Mouse (Mus musculus) ZHBTc4 (cell line): Measurements from ENCODE around the gene Hbp1.
A peak's percentile ranks its signal among the peaks of the same experiment; 100 is the strongest.

ENCODE experiments used
- DNase-seq: peaks from one replicate; pipeline ENCODE4 v3.0.0-alpha.2; 2011; ENCODE audit warnings: low read depth, low spot score

Gene Hbp1

DNA sequence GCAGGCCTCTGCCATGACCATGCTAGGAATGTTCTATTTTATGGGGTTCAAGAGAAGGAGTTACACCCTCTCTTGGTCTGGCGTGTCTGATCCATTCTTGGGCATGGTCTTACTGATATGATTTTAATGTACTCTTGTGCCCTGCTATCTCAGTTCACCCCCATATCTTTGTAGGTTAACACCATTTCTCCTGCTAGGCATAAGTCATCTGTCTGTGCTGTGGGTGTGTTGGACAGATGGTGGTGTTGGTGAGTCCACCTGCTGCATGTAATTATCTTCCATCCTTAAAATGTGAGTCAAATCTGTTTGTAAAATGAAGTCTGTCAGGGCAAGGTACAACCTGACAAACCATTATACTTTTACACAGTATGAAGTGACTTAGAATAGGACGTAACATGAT is 42.9 kb downstream of the Hbp1 start:
- no peak for DNase-seq

DNA sequence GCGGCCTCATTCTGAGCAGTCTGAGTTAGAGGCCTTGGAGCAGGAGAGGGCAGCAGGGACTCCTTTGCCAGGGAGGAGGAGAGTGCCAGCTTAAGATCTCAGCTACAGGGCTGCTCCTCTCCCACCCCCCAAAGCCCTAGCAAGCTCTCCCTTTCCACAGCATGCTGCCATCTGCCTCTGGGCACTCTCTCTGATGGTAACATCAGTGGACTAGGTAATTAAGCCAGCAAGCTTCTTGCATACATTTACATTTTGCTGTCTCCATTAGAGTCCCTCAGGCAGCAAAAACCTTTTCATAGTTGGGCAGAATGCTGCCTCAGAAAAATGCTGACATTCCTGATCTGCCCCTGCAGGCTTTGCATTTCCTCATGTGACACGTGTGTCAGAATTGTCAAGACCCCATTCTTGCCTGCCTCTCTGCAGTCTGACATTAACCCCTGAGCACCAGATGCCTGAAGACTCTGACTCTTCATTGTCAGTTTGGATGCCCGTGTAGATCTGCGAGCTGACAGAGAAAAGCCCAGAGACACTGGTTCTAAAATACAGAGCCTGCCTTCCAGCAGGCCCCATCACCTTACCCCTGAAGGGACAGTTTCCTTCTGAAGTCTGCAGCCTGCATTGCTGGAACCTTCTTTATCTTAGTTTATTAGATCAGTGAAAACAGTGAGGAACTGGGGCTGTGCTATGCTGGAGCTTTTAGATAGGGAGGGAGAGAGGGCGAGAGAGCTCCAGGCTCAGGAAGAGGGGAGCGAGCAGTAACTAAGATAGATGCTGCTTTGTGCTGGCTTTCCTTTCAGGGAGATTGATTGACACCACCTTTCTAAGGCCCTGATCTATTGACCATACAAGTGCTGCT is 44.4 kb downstream of the Hbp1 start:
- no peak for DNase-seq

DNA sequence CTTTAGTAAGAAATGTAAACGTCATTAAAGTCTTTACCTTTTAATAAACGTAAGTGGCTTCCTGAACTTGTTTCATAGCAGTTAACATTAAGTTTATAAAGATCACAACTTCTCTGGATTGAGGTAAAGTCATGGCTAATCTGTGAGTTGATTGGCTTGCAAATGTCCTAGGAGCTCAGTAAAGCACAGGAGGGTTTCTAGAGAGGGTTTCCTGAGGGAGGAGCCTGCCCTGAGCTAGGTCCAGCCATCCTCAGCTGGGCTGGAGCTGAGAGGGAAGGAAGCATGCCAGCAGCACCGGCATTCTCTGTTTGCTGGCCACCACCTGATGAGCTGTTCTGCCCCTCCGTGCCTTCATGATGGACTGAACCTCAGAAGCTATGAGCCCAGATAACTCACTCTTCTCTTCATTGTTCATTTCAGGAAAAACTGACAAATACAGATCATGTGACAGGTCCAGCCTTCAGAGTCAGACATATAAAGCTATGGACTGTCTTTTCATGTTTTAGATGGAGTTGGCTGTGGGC is 49.9 kb downstream of the Hbp1 start:
- peak; percentile 88 for DNase-seq

- no peak for DNase-seq
Observed at GRCm38 (mm10) chr12:31897456-31897855, 52.9 kb downstream of the Hbp1 start.

DNA sequence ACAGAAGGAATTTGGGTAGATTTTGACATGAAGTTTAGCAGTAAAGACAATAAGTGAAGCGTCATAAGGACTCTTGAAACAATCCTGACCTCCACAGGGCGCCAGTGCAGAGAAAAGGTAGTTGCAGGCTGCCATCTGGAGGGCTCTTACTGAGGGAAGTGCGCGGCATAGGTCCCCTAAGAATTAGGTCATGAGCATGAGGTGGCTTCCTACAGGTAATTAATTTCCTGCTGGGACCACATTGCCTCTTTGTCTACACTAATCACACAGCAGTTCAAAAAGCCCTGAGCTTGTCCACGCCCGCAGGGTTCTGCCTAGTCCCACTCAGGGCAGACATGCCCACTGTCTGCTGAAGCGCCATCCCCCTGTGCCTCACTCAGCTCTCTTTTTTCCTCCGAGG is 53.3 kb downstream of the Hbp1 start:
- peak; percentile 44 for DNase-seq

- DNase-seq: no peak
Observed at GRCm38 (mm10) chr12:31896295-31896694, 54.0 kb downstream of the Hbp1 start.

DNA sequence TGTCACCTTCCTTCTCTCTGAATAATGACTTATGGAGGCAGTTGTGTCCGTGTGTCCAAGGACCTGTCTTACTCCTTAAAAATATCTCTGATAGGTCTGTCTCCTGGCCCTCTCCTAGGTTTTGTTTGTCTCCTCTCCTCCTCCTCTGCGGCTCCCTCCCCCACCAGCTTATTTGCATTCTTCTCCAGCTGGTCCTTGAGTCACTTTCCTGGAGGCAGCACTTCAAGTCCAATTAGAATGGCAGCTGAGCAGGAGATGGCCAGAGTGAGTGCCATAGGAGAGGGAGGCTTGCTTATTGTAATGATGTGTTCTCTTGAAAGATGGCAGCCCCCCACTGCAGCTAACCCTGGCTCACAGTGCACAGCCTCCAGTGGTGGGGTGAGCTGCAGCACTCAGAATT is 54.4 kb downstream of the Hbp1 start:
- DNase-seq: peak; percentile 36

- DNase-seq: no peak
Observed at GRCm38 (mm10) chr12:31895095-31895734, 55.1 kb downstream of the Hbp1 start.

GRCm38 (mm10) chr12:31892771-31893170 is 57.6 kb downstream of the Hbp1 start:
- DNase-seq: no peak

DNA sequence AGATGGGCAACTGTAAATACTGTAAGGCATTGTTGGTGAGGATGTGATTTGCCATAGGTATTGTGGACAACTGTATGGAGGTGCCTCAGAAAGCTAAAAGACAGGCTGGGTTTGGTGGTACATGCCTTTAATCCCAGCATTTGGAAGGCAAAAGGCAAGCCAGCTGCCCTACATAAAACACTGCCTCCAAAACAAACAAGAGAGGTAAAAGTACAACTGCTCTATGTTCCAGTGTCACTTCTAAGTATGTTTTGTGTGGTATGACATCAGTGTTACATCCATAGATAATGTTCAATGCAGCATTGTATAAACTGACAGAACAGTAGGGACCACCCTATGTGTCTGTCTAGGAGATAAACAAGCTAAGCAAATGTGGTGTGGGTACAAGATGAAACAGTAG is 58.3 kb downstream of the Hbp1 start:
- DNase-seq: no peak

DNA sequence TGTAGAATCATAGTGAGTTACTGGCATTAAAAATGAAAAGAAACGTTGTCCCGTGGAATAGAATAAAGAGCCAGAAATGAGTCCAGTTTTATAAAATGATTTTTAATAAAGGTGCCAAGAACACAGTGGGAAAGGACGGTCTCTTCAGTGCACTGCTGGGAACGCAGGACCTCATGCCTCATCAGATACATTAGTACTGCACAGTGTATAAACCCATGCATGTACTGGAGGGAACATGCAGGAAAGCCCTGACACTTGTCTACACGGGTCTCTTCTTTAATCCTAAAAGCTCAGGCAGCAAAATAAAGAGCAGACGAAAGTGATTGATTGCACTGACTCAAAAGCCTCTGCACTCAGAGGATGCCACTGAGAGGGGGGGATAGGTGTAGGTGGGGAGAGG is 59.6 kb downstream of the Hbp1 start:
- DNase-seq: no peak

DNA sequence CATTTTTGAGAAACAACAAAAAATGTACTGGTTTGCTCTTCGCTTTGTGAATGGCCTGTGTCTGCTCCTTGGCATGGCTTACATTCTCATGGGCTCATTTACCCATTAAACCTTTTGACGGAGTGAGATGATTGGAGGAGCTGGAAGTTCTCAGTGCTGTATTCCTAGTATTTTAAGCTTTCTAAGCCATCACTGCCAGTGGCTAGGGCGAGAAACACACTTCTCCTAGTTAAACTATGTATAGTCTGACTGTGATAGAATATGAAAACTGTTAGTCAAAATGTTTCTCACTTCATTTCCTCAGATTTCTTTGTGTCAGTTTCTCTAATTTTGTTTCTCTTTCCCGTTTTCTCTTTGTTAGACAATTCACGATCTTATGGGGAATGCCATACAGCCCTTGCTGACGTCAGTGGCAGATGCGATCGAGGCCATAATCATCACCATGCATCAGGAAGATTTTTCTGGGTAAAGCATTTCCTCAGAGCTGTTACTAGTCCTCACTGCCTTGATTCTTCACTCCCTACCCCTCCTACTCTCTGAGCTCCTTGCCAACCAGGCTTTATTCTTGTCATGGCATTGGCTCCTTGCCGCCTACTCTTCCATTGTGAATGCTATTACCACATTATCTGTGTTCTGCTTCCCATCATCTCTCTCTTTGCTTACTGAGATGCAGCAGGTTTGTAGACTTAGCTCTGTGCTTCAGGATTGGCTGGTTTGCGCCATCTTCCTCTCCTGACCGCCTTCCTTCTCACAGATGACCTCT is 64.3 kb downstream of the Hbp1 start:
- no peak for DNase-seq

DNA sequence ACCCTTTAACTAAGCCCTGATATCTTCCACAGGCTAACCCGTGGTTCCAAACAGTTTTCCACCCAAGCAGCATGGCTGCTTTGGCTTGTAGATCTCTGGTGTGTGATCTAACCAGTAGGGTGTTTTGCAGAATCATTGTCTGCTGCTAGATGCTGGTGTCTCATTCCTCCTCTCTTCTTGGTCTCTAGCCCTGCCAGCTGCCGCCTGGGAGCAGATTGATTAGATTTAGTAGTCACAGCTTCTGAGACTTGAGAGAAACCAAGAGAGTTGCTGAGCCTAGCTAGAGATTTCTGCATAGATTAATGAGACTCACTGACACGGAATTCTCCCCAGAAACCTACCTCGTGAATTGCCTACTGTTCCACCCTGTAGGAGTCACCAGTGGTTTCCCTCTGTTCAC is 65.3 kb downstream of the Hbp1 start:
- no peak for DNase-seq

DNA sequence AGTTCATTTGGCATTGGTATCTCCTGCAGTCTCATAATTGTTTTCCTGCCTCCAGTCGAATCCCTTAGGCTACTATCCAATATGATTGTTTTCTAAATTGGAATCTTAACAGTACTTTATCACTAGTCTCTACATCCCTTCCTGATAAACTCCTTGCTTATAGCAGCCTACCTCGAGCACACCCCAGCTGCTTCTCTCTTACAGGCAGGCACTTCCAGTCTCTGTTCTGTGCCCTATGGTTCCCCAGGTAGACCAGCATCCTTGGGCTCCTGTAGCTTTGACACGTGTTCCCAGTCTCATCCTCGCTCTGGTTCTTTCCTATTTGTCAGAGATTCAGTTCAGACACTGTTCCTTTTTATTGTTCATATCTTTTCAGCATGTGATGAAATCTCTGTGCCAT is 66.0 kb downstream of the Hbp1 start:
- DNase-seq: no peak

- no peak for DNase-seq
Observed at GRCm38 (mm10) chr12:31882736-31883135, 67.6 kb downstream of the Hbp1 start.

GRCm38 (mm10) chr12:31876775-31877174 is 73.6 kb downstream of the Hbp1 start:
- no peak for DNase-seq
